Mouse (Mus musculus) E14TG2a.4 (cell line): ENCODE measurements around the gene Plcd1.

Source experiments
- CTCF ChIP-seq: conservative IDR thresholded peaks from 2 replicates; pipeline ENCODE4 v1.5.1; 2014; ENCODE audit warnings: low read length
- NANOG ChIP-seq: IDR thresholded peaks from 2 replicates; pipeline ENCODE4 v1.6.1; 2014; ENCODE audit warnings: borderline replicate concordance, low read length, mixed read lengths
- POU5F1 ChIP-seq: IDR thresholded peaks from 2 replicates; pipeline ENCODE4 v1.6.1; 2014; ENCODE audit warnings: low read length, borderline replicate concordance

GRCm38 (mm10) chr9:119089437-119089836 lies 3.9 kb downstream of the Plcd1 start:
- TF ChIP-seq NANOG: no peak
- TF ChIP-seq CTCF: no peak
- TF ChIP-seq POU5F1: no peak
